Mouse (Mus musculus): ENCODE measurements around the gene Mrrf. TPM values are rescaled to one million over a fixed set of nuclear protein-coding genes. Genes with fewer than 3 reads are reported as not detected.
A peak's percentile ranks its signal among the peaks of the same experiment; 100 is the strongest.

Gene Mrrf
- polyA plus RNA-seq (2012; ENCODE audit: insufficient read depth, insufficient read length, missing spikeins), result 8.1 and 10.6 TPM in 2 replicates

DNA sequence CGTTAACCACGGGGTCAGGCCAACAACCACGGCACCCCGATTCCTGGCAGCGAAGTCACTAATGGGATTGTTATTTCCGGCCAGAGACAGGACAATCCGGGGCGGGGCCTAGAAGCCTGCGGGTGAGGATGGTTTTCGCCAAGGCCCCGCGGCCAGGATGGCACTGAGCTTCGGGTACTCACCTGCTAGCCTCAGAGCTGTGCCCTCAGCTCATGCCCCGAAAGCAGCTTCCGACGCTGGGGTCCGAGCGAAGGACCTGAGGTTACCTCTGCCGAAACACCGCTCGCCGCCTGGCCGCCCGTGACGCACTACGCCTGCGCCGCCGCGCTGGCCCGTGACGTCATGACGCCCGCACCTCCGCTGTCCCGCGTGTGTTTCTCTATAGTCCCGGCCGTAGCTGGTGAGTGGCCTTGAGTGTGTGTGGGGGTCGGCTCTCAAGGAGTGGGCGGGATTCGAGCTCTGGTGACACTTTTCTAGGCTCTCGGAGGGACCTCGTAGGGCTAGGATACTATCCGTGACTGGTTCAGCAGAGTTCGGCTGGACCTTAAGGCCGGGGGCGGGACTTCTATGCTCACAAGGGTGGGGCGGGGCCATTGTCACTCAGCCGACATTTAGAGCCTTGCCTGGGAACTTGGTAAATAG is at the start of gene Mrrf, which contains the start of gene Rbm18:
Gene Mrrf, plus strand, starts transcription at position 90 of the 642 bp plus-strand sequence.
Gene Rbm18, minus strand, starts transcription at position 474 of the 642 bp plus-strand sequence.
- TF ChIP-seq CTCF (IDR thresholded peaks at IDR 0.05; ENCODE audit: low read depth, low read length), result no peak
- no peak for TF ChIP-seq POLR2A (IDR thresholded peaks at IDR 0.05; ENCODE audit: borderline replicate concordance, low read depth, low read length)
- peak within 1 kb of the TSS; percentile 84 for H3K27ac ChIP-seq (ENCODE audit: insufficient read depth, low read depth, low read length)

DNA sequence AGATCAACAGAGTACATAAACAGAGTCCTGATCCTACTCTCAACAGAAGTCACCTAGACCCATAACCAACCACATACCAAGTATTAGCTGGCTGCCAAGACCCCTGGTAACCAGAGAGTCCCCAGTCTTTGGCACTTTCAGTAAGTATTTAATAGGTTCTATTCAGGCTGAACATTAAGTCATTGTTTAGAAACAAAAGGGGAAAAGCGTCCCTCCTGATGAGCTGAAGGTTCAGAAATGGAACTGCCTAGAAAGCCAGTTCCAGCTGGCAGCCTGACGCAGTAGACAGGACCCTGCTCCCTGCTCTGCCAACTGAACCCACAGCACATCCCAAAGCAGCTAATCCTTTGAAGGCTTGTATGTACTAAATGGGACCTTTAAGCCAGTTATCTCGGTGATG is 47.0 kb upstream of the Mrrf start:
- H3K27ac ChIP-seq (ENCODE audit: insufficient read depth, low read depth, low read length), result no peak overlapping the region
- TF ChIP-seq POLR2A (IDR thresholded peaks at IDR 0.05; ENCODE audit: borderline replicate concordance, low read depth, low read length), result no peak
- no peak for TF ChIP-seq CTCF (IDR thresholded peaks at IDR 0.05; ENCODE audit: low read depth, low read length)
- 0 out of 2 replicates have a peak, but pooled peaks cover 4% of the 10 kb centered on the region for H3K4me1 ChIP-seq (ENCODE audit: control insufficient read depth, insufficient read depth, low read length)
- no peak overlapping the region for H3K4me3 ChIP-seq (ENCODE audit: insufficient read depth, low read length)

More for the DNA sequence above, at the start of gene Mrrf, which contains the start of gene Rbm18:
- H3K4me3 ChIP-seq (ENCODE audit: insufficient read depth, low read length), result peak within 1 kb of the TSS; percentile 85
- H3K4me1 ChIP-seq (ENCODE audit: control insufficient read depth, insufficient read depth, low read length), result peaks cover 3% of the 10 kb centered on the region; the same call in 1 of the 2 replicates

DNA sequence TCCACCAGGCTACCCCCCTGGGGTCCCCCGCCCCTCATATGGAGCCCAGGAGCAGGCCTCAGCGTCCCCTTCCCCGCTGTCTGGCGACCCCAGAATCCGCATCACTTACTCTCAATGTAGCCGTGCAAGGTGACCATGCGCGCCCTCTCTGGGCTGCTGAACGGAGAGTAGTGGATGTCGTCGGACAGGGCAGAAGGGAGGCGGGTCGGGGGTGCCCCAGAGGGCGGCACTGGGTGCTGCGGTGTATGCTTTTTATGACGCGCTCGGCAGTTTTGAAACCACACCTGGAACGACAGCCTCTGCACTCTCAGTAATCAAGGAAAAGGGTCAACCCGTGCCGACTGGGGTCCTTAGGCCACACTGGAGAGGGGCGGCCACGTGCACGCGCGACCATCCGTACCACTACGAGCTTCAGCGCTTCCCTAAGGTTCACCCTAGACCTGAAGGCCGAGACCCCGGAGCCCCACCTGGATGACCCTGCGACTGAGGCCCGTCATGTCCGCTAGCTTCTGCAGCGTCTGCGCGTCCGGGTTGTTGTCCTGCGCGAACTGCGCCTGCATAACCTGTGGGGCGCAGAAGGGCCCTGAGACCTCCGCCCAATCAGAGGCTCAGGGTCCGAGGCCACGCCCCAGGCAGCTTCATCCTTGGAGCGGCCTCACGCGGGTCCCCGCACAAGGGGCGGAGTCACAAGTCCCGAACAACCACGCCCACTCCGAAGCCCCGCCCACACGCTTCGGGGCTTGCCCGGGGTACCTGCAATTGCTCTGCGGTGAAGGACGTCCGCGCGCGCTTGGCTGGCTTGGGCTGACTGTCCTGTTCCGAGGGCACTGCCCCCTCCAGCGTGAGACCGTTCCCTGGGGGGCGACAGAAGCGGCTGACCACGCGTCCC is 45.1 kb upstream of the Mrrf start:
- H3K27ac ChIP-seq (ENCODE audit: insufficient read depth, low read depth, low read length), result no peak overlapping the region
- 0 out of 2 replicates have a peak, but pooled peaks cover 4% of the 10 kb centered on the region for H3K4me1 ChIP-seq (ENCODE audit: control insufficient read depth, insufficient read depth, low read length)
- H3K4me3 ChIP-seq (ENCODE audit: insufficient read depth, low read length), result peak overlapping the region; percentile 56
- TF ChIP-seq POLR2A (IDR thresholded peaks at IDR 0.05; ENCODE audit: borderline replicate concordance, low read depth, low read length) (no peak), CTCF (IDR thresholded peaks at IDR 0.05; ENCODE audit: low read depth, low read length) (no peak)

DNA sequence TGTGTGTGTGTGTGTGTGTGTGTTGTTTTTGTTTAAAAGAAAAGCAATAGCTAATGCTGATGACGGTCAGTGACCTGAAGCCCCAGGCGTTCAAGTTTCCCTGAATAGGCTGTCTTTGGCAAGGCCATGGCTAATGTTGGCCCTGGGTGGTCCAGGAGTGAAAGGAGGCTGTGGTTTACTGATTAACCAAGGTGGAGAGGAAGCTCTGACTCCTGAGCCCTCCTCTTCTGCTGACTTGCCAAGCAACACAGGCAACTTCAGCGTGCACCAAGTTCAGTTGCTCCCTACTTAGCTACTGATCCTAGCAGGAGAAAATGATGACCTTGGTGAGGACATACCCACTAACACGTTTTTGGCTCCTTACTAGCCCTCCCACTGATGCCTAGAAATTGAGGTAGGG is 43.4 kb upstream of the Mrrf start:
- Histone ChIP-seq H3K4me3 (ENCODE audit: insufficient read depth, low read length) (no peak overlapping the region), H3K27ac (ENCODE audit: insufficient read depth, low read depth, low read length) (no peak overlapping the region), H3K4me1 (ENCODE audit: control insufficient read depth, insufficient read depth, low read length) (0 out of 2 replicates have a peak, but pooled peaks cover 4% of the 10 kb centered on the region)
- no peak for TF ChIP-seq POLR2A (IDR thresholded peaks at IDR 0.05; ENCODE audit: borderline replicate concordance, low read depth, low read length)

DNA sequence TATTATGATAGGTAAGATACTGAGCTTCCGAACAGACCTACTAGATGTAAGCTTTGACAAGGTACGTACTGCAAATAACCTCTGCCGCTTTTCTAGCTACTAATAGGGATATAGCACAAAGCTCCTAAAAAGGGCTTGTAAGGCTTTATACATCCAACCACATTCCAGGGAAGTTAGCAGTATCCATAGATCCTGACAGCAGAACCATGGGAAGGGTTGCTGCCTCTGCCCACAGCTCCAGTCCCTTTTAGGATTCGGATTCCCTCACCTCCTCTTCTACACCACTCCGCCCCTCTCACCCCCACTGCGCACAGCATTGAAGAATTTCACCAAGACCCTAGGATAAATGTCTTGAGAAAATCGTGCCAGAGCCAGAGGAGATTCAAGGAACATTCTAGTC is 42.9 kb upstream of the Mrrf start:
- Histone ChIP-seq H3K4me3 (ENCODE audit: insufficient read depth, low read length) (no peak overlapping the region), H3K4me1 (ENCODE audit: control insufficient read depth, insufficient read depth, low read length) (0 out of 2 replicates have a peak, but pooled peaks cover 4% of the 10 kb centered on the region), H3K27ac (ENCODE audit: insufficient read depth, low read depth, low read length) (no peak overlapping the region)
- no peak for TF ChIP-seq POLR2A (IDR thresholded peaks at IDR 0.05; ENCODE audit: borderline replicate concordance, low read depth, low read length)
- TF ChIP-seq CTCF (IDR thresholded peaks at IDR 0.05; ENCODE audit: low read depth, low read length), result no peak

DNA sequence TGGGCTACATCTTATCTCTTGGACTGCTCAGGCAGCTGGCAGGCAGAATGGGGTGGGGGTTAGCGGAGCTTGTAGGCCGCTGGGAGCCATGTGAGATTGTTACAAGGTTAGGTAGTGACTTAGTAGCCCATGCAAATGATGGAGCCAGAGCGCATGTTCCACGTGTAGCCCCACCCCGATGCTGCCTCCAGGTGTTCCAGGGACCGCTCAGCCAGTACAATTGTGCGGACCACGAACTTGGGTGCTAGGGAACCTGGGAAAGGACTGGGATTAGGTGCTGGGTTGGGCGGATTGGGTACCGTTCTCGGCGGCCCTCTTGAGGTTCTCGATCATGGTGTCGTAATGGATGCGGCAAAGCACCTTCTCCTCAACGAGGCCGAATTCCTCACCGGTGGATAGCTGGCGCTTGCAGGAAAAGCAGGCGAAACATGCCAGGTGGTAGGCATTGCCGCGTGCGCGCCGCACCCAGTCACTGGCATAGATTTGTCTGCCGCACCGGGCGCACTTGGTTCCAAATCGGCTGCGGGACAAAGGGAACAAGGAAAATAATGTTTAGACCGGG is 42.2 kb upstream of the Mrrf start:
- no peak overlapping the region for H3K27ac ChIP-seq (ENCODE audit: insufficient read depth, low read depth, low read length)
- no peak for TF ChIP-seq POLR2A (IDR thresholded peaks at IDR 0.05; ENCODE audit: borderline replicate concordance, low read depth, low read length)
- no peak for TF ChIP-seq CTCF (IDR thresholded peaks at IDR 0.05; ENCODE audit: low read depth, low read length)
- H3K4me3 ChIP-seq (ENCODE audit: insufficient read depth, low read length), result no peak overlapping the region
- H3K4me1 ChIP-seq (ENCODE audit: control insufficient read depth, insufficient read depth, low read length), result 0 out of 2 replicates have a peak, but pooled peaks cover 4% of the 10 kb centered on the region

DNA sequence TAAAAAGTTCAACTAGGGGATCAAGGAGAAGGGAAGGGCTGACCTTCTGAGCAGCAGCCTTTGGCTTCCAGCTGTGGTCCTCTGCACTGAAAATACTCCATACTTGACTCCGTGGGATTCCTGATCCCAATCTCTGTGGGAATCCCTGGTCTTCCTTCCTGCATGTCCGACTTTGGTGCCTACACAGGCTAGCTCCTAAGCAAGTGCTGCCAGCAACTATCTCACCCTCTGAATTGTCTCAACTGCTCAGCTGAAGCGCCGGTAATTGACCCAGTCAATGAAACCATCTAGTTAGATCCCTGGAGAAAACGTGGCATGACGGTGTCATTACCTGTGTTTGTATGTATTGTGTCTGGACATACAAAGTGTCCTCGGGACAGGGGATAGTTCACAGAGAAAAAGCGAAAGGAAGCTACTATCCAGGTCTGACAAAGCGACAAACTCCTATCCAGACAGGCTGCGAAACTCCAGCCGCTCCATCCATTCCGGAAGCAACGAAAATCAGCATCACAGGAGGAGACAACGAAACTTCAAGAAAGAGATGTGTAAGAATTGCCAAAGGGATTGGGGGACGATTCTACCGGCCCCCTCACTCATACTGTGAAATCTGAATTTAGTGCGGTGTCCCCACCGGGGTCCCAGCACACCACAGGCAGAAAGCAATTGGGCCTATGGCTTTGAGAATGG is 38.9 kb upstream of the Mrrf start:
- no peak for TF ChIP-seq CTCF (IDR thresholded peaks at IDR 0.05; ENCODE audit: low read depth, low read length)
- TF ChIP-seq POLR2A (IDR thresholded peaks at IDR 0.05; ENCODE audit: borderline replicate concordance, low read depth, low read length), result no peak
- H3K27ac ChIP-seq (ENCODE audit: insufficient read depth, low read depth, low read length), result no peak overlapping the region
- no peaks in the 10 kb centered on the region for H3K4me1 ChIP-seq (ENCODE audit: control insufficient read depth, insufficient read depth, low read length)
- no peak overlapping the region for H3K4me3 ChIP-seq (ENCODE audit: insufficient read depth, low read length)

DNA sequence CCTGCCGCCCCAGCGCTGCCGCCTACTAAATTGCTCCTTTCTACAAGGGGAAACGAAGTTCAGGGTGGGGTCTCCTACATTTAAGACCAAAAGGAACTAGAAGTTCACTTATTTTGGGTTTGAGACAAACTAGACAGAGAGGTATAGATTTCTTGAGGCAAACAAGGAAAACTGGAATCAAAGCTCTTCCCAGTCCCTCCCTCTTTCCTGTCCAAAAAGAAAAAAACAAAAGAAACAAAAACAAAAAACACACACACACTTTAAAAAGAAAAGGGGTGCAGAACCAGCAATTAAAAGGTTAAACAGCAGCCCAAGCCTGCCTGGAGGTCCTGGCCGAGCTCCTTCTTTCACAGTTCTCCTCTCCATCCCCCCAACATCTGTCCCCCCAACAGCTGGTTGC is 38.2 kb upstream of the Mrrf start:
- Histone ChIP-seq H3K4me1 (ENCODE audit: control insufficient read depth, insufficient read depth, low read length) (no peaks in the 10 kb centered on the region), H3K4me3 (ENCODE audit: insufficient read depth, low read length) (no peak overlapping the region), H3K27ac (ENCODE audit: insufficient read depth, low read depth, low read length) (no peak overlapping the region)
- TF ChIP-seq POLR2A (IDR thresholded peaks at IDR 0.05; ENCODE audit: borderline replicate concordance, low read depth, low read length) (no peak), CTCF (IDR thresholded peaks at IDR 0.05; ENCODE audit: low read depth, low read length) (no peak)

DNA sequence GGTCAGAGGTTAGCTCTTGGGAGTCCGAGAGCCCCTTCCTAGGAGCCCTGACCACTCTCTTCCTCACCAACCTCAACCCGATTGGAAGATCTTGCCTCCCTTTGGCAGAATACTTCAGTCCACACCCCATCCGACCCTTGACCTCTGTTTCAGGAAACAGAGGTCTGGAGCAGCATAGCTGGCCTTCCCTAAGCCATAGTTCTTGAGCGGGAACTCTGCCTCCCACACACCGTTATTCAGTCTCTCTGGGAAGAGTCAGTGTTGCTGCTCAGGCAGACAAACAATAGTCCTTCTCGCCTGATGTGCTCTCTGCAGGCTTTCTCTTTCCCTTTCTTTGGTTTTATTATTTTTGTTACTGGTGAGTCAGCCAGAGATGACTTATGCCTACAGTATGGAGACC is 36.5 kb upstream of the Mrrf start:
- H3K27ac ChIP-seq (ENCODE audit: insufficient read depth, low read depth, low read length), result no peak overlapping the region
- TF ChIP-seq POLR2A (IDR thresholded peaks at IDR 0.05; ENCODE audit: borderline replicate concordance, low read depth, low read length) (no peak), CTCF (IDR thresholded peaks at IDR 0.05; ENCODE audit: low read depth, low read length) (no peak)
- no peak overlapping the region for H3K4me3 ChIP-seq (ENCODE audit: insufficient read depth, low read length)
- no peaks in the 10 kb centered on the region for H3K4me1 ChIP-seq (ENCODE audit: control insufficient read depth, insufficient read depth, low read length)
